Mouse (Mus musculus) gastrocnemius, postnatal 10 days (tissue): ENCODE data around the gene Aspdh. TPM values are rescaled to one million over a fixed set of nuclear protein-coding genes. Genes with fewer than 3 reads are reported as not detected.

Source experiments
- DNase-seq: peaks from one replicate; pipeline ENCODE4 v3.0.0; 2021; ENCODE audit warnings: mixed read lengths
- long read RNA-seq, 2 experiments: library from polyadenylated mRNA; stranded (forward); transcript quantifications; one replicate each; pipeline ENCODE4 v2.0.0; 2021
- total RNA-seq, 2 experiments: library from RNA; stranded (reverse); gene quantifications; 2 replicates each; pipeline ENCODE4 v1.2.3; 2021

The Aspdh gene
- not detected for total RNA-seq
- long read RNA-seq, experiment 1, result 0 reads
- long read RNA-seq, experiment 2, result 0 reads

- DNase-seq, result no peak
Measured at GRCm38 (mm10) chr7:44465111-44465510, at the start of gene Aspdh. TSS of gene Aspdh (plus strand) at chr7:44465391.

GRCm38 (mm10) chr7:44427666-44428065, 37.5 kb upstream of the Aspdh start:
- DNase-seq, result no peak

GRCm38 (mm10) chr7:44428171-44428950, 36.8 kb upstream of the Aspdh start:
- no peak for DNase-seq

GRCm38 (mm10) chr7:44428968-44429521, 36.1 kb upstream of the Aspdh start, which contains the start of gene Lrrc4b:
TSS of gene Lrrc4b (plus strand) at chr7:44429018.
- DNase-seq, result peak; percentile 15

GRCm38 (mm10) chr7:44429534-44430488, 35.4 kb upstream of the Aspdh start:
- DNase-seq, result no peak

GRCm38 (mm10) chr7:44432550-44432949, 32.6 kb upstream of the Aspdh start:
- DNase-seq, result no peak

- DNase-seq, result no peak
Measured at GRCm38 (mm10) chr7:44433371-44433770, 31.8 kb upstream of the Aspdh start.

GRCm38 (mm10) chr7:44434089-44434488, 31.1 kb upstream of the Aspdh start:
- no peak for DNase-seq

GRCm38 (mm10) chr7:44435796-44436195, 29.4 kb upstream of the Aspdh start:
- DNase-seq, result no peak

- no peak for DNase-seq
Measured at GRCm38 (mm10) chr7:44436267-44436666, 28.9 kb upstream of the Aspdh start.

- DNase-seq, result no peak
Measured at GRCm38 (mm10) chr7:44437188-44437587, 28.0 kb upstream of the Aspdh start.

GRCm38 (mm10) chr7:44437933-44438332, 27.3 kb upstream of the Aspdh start:
- DNase-seq, result no peak

GRCm38 (mm10) chr7:44439696-44440095, 25.5 kb upstream of the Aspdh start:
- no peak for DNase-seq

- no peak for DNase-seq
Measured at GRCm38 (mm10) chr7:44440479-44440878, 24.7 kb upstream of the Aspdh start.

- no peak for DNase-seq
Measured at GRCm38 (mm10) chr7:44441180-44441579, 24.0 kb upstream of the Aspdh start.

GRCm38 (mm10) chr7:44441648-44442109, 23.5 kb upstream of the Aspdh start:
- DNase-seq, result no peak

- DNase-seq, result no peak
Measured at GRCm38 (mm10) chr7:44442407-44442821, 22.8 kb upstream of the Aspdh start.

GRCm38 (mm10) chr7:44443268-44444173, 21.7 kb upstream of the Aspdh start:
- DNase-seq, result no peak

- DNase-seq, result no peak
Measured at GRCm38 (mm10) chr7:44444886-44445527, 20.2 kb upstream of the Aspdh start.

- no peak for DNase-seq
Measured at GRCm38 (mm10) chr7:44445528-44445923, 19.7 kb upstream of the Aspdh start.
